Mouse (Mus musculus) left cerebral cortex, adult 11 months (tissue): ENCODE measurements around the gene Dlgap3.

Experiments
- DNase-seq: peaks from one replicate; pipeline ENCODE4 v3.0.0; 2022; ENCODE audit warnings: low spot score

The Dlgap3 gene

GRCm38 (mm10) chr4:127261601-127262000 is 92.6 kb downstream of the Dlgap3 start:
- DNase-seq: no peak

GRCm38 (mm10) chr4:127263438-127264182 is 94.6 kb downstream of the Dlgap3 start:
- DNase-seq: no peak

GRCm38 (mm10) chr4:127264183-127264554 is 95.2 kb downstream of the Dlgap3 start:
- DNase-seq: no peak

- no peak for DNase-seq
Observed at GRCm38 (mm10) chr4:127278451-127279001, 109.5 kb downstream of the Dlgap3 start.

- no peak for DNase-seq
Observed at GRCm38 (mm10) chr4:127279241-127279640, 110.2 kb downstream of the Dlgap3 start.
